Mouse (Mus musculus): ENCODE data around the gene Tbca. TPM values are rescaled to one million over a fixed set of nuclear protein-coding genes. Genes with fewer than 3 reads are reported as not detected.

The Tbca gene
- total RNA-seq, 2 experiments from 2014 or later: 114 to 172 TPM

- ATAC-seq (ENCODE audit: poor library complexity, severe bottlenecking): no peak
These were observed 54.5 kb downstream of the Tbca start for GRCm38 (mm10) chr13:94843236-94843635.

- no peak for ATAC-seq (ENCODE audit: poor library complexity, severe bottlenecking)
These were observed 59.2 kb downstream of the Tbca start for GRCm38 (mm10) chr13:94847870-94848269.

- ATAC-seq (ENCODE audit: poor library complexity, severe bottlenecking): peak; percentile 56
These were observed 60.6 kb downstream of the Tbca start for GRCm38 (mm10) chr13:94849351-94849750.

- ATAC-seq (ENCODE audit: poor library complexity, severe bottlenecking): no peak
These were observed 69.4 kb downstream of the Tbca start for GRCm38 (mm10) chr13:94858016-94858575.

GRCm38 (mm10) chr13:94859256-94859655 is 70.5 kb downstream of the Tbca start:
- ATAC-seq (ENCODE audit: poor library complexity, severe bottlenecking): no peak

GRCm38 (mm10) chr13:94862491-94863230 is 74.0 kb downstream of the Tbca start:
- ATAC-seq (ENCODE audit: poor library complexity, severe bottlenecking): no peak

- ATAC-seq (ENCODE audit: poor library complexity, severe bottlenecking): no peak
These were observed 78.2 kb downstream of the Tbca start for GRCm38 (mm10) chr13:94866906-94867305.

- ATAC-seq (ENCODE audit: poor library complexity, severe bottlenecking): no peak
These were observed 79.1 kb downstream of the Tbca start for GRCm38 (mm10) chr13:94867772-94868171.

GRCm38 (mm10) chr13:94868478-94868950 is 79.8 kb downstream of the Tbca start:
- ATAC-seq (ENCODE audit: poor library complexity, severe bottlenecking): peak; percentile 73

- no peak for ATAC-seq (ENCODE audit: poor library complexity, severe bottlenecking)
These were observed 80.8 kb downstream of the Tbca start for GRCm38 (mm10) chr13:94869541-94869940.

- no peak for ATAC-seq (ENCODE audit: poor library complexity, severe bottlenecking)
These were observed 81.4 kb downstream of the Tbca start for GRCm38 (mm10) chr13:94870071-94870460.

- ATAC-seq (ENCODE audit: poor library complexity, severe bottlenecking): no peak
These were observed 81.9 kb downstream of the Tbca start for GRCm38 (mm10) chr13:94870461-94871186.

- ATAC-seq (ENCODE audit: poor library complexity, severe bottlenecking): no peak
These were observed 83.2 kb downstream of the Tbca start for GRCm38 (mm10) chr13:94871806-94872320.

- no peak for ATAC-seq (ENCODE audit: poor library complexity, severe bottlenecking)
These were observed 83.7 kb downstream of the Tbca start for GRCm38 (mm10) chr13:94872439-94872838.

GRCm38 (mm10) chr13:94873111-94874038 is 84.7 kb downstream of the Tbca start:
- no peak for ATAC-seq (ENCODE audit: poor library complexity, severe bottlenecking)

GRCm38 (mm10) chr13:94874039-94874425 is 85.3 kb downstream of the Tbca start:
- ATAC-seq (ENCODE audit: poor library complexity, severe bottlenecking): no peak

GRCm38 (mm10) chr13:94874656-94875395 is 86.1 kb downstream of the Tbca start:
- no peak for ATAC-seq (ENCODE audit: poor library complexity, severe bottlenecking)

- ATAC-seq (ENCODE audit: poor library complexity, severe bottlenecking): no peak
These were observed 86.7 kb downstream of the Tbca start, which contains the start of gene Otp for GRCm38 (mm10) chr13:94875396-94875880. Gene Otp, plus strand, starts transcription at chr13:94875602.

Data from megakaryocyte, adult 5-6 weeks (primary cell).